8 mouse cellular contexts compared by ENCODE assay signal in the genomic region with DNA sequence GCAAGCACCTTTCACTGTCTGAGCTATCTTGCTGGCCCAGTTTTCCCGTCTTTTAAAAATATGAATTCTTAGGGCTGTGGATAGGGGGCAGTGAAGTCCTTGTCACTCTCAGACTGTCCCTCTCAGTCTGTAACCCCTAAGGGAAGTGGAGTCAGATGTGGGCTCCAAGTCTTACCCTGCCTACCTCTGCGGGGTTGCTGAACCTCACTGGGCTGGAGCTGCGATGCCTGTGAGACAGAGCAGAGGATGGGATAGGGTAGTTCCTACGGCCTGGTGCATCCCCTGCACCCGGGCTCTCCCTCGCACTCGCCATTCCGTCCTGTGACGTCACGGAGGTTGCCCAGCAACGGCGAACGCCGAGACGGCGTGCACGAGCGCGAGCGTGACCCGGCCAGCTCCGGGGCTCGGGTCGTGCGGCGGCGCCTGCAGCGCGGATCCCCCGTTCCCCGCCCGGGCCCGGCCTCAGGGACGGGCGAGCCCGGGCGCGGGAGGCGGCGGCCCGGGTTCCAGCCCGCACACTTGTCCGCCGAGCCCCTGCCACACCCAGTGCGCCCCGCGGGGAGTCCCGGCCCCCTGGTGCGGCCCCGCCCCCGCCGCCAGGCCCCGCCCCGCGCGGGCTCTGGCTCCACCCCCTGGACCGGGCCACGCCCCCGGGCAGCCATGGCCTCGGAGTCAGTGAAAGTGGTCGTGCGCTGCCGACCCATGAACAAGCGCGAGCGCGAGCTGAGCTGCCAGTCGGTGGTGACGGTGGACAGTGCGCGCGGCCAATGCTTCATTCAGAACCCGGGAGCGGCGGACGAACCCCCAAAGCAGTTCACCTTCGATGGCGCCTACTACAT. TPM values are rescaled to one million over a fixed set of nuclear protein-coding genes. Genes with fewer than 3 reads are reported as not detected.
DNase-seq lines count a peak whose midpoint lies in the region; ATAC-seq and TF ChIP-seq lines count a peak whose summit lies in the region.

No protein-coding gene starts in this region.

- no peaks in the 10 kb centered on the region for H3K36me3 ChIP-seq in C2C12 (ENCODE audit: control insufficient read depth, insufficient read depth)
- no peaks in the 10 kb centered on the region for H3K36me3 ChIP-seq in erythroblast, embryonic 14.5 days (ENCODE audit: control insufficient read depth)
- no peaks in the 10 kb centered on the region for H3K36me3 ChIP-seq in heart, embryonic 14.5 days (ENCODE audit: control insufficient read depth, insufficient read depth, low read length)
- no peaks in the 10 kb centered on the region for H3K36me3 ChIP-seq in liver, embryonic 13.5 days
- H3K36me3 ChIP-seq in stomach, embryonic 14.5 days (ENCODE audit: control insufficient read depth, insufficient read depth, low read length): no peaks in the 10 kb centered on the region

- under 1% methylated on average over 78 of the region's 78 CpGs for WGBS in heart, embryonic 14.5 days
- WGBS in liver, embryonic 13.5 days (ENCODE audit: insufficient replicate concordance): under 1% methylated on average over 76 of the region's 78 CpGs
- under 1% methylated on average over 75 of the region's 78 CpGs for WGBS in stomach, embryonic 14.5 days

- DNase-seq in brain, embryonic 14.5 days (ENCODE audit: low read depth): peak; percentile 84
- peak; percentile 95 for DNase-seq in kidney, postnatal 10 days
- peak; percentile 75 for DNase-seq in liver, embryonic 13.5 days
- peak; percentile 89 to 92 for DNase-seq in natural killer cell, adult 2 months (ENCODE audit: low spot score in 2 of 2)

- no peaks in the 10 kb centered on the region for H3K79me2 ChIP-seq in C2C12 (ENCODE audit: control insufficient read depth, insufficient read depth)

- no peak overlapping the region for H3K27ac ChIP-seq in heart, embryonic 14.5 days (replicated peaks in 1 of 2; ENCODE audit: control insufficient read depth in 1 of 2, insufficient read depth in 1 of 2, low read depth in 2 of 2, low read length in 2 of 2)
- H3K27ac ChIP-seq in liver, embryonic 13.5 days: no peak overlapping the region
- no peak overlapping the region for H3K27ac ChIP-seq in stomach, embryonic 14.5 days (ENCODE audit: low read length)

- no peaks in the 10 kb centered on the region for H3K27me3 ChIP-seq in C2C12 (ENCODE audit: control insufficient read depth, insufficient read depth, insufficient read length)
- H3K27me3 ChIP-seq in erythroblast, embryonic 14.5 days (ENCODE audit: control insufficient read depth): peaks cover 46% of the 10 kb centered on the region
- peaks cover 15% of the 10 kb centered on the region; the same call in 1 of the 2 replicates for H3K27me3 ChIP-seq in heart, embryonic 14.5 days (ENCODE audit: control insufficient read depth, insufficient read depth, low read length)
- peaks cover 42% of the 10 kb centered on the region for H3K27me3 ChIP-seq in liver, embryonic 13.5 days
- H3K27me3 ChIP-seq in stomach, embryonic 14.5 days (ENCODE audit: control insufficient read depth, insufficient read depth, low read length): no peaks in the 10 kb centered on the region; the same call in 1 of the 2 replicates

- peaks cover 17% of the 10 kb centered on the region for H3K4me1 ChIP-seq in erythroblast, embryonic 14.5 days (ENCODE audit: control insufficient read depth)
- H3K4me1 ChIP-seq in heart, embryonic 14.5 days (ENCODE audit: control insufficient read depth in 2 of 2, insufficient read depth in 2 of 2, low read length in 2 of 2): peaks cover 0 to 3% of the 10 kb centered on the region in 2 experiments; a peak in 1 of 4 replicates
- H3K4me1 ChIP-seq in liver, embryonic 13.5 days (replicated peaks): peaks cover 16% of the 10 kb centered on the region
- H3K4me1 ChIP-seq in stomach, embryonic 14.5 days (ENCODE audit: control insufficient read depth, insufficient read depth, low read length): 0 out of 2 replicates have a peak, but pooled peaks cover 4% of the 10 kb centered on the region

- no peak for TF ChIP-seq CTCF in C2C12 (IDR thresholded peaks at IDR 0.05; ENCODE audit: control insufficient read depth, insufficient read depth, insufficient read length)
- peak; percentile 37; the same call in 1 of the 2 replicates for TF ChIP-seq CTCF in brain, embryonic 14.5 days (IDR thresholded peaks at IDR 0.05; ENCODE audit: borderline replicate concordance, extremely low read depth, insufficient read depth, insufficient read length)

- peaks cover 2% of the 10 kb centered on the region for H3K9me3 ChIP-seq in erythroblast, embryonic 14.5 days (ENCODE audit: control insufficient read depth, low read length)
- no peaks in the 10 kb centered on the region for H3K9me3 ChIP-seq in heart, embryonic 14.5 days (ENCODE audit: control insufficient read depth, low read length)
- H3K9me3 ChIP-seq in liver, embryonic 13.5 days (replicated peaks): no peaks in the 10 kb centered on the region
- H3K9me3 ChIP-seq in stomach, embryonic 14.5 days (ENCODE audit: control insufficient read depth, low read depth, low read length): no peaks in the 10 kb centered on the region

- H3K79me3 ChIP-seq in C2C12 (ENCODE audit: low read depth): no peaks in the 10 kb centered on the region

- no peak for TF ChIP-seq POLR2A in brain, embryonic 14.5 days (IDR thresholded peaks at IDR 0.05; ENCODE audit: borderline replicate concordance, extremely low read depth, insufficient read depth, insufficient read length, poor library complexity, severe bottlenecking)

- H3K4me2 ChIP-seq in heart, embryonic 14.5 days (ENCODE audit: low read length): peak overlapping the region; percentile 85
- H3K4me2 ChIP-seq in liver, embryonic 13.5 days: peak overlapping the region; percentile 84
- peak overlapping the region; percentile 88 for H3K4me2 ChIP-seq in stomach, embryonic 14.5 days (replicated peaks; ENCODE audit: low read depth, low read length)

- ATAC-seq in heart, embryonic 14.5 days (ENCODE audit: insufficient number of reproducible peaks, insufficient read depth, low FRiP score, low read depth): peak; percentile 86
- peak; percentile 84 for ATAC-seq in liver, embryonic 13.5 days (ENCODE audit: low read depth)
- ATAC-seq in stomach, embryonic 14.5 days (ENCODE audit: insufficient number of reproducible peaks, insufficient read depth, low FRiP score, low read depth): peak; percentile 87

- H3K4me3 ChIP-seq in C2C12 (ENCODE audit: insufficient read depth, poor library complexity, severe bottlenecking): peak overlapping the region; percentile 36
- H3K4me3 ChIP-seq in erythroblast, embryonic 14.5 days (replicated peaks): peak overlapping the region; percentile 69
- H3K4me3 ChIP-seq in heart, embryonic 14.5 days (ENCODE audit: control insufficient read depth in 1 of 2, insufficient read depth in 1 of 2, low read depth in 1 of 2, low read length in 2 of 2): peak overlapping the region; percentile 65 to 76
- peak overlapping the region; percentile 70 for H3K4me3 ChIP-seq in liver, embryonic 13.5 days (replicated peaks)
- peak overlapping the region; percentile 55 for H3K4me3 ChIP-seq in stomach, embryonic 14.5 days (ENCODE audit: low read depth, low read length)

- peak overlapping the region; percentile 52; the same call in 1 of the 2 replicates for H3K9ac ChIP-seq in heart, embryonic 14.5 days (ENCODE audit: low read length)
- peak overlapping the region; percentile 62 for H3K9ac ChIP-seq in liver, embryonic 13.5 days
- peak overlapping the region; percentile 26; the same call in 1 of the 2 replicates for H3K9ac ChIP-seq in stomach, embryonic 14.5 days (replicated peaks; ENCODE audit: low read depth, low read length)

- peak overlapping the region; percentile 43 for H3ac ChIP-seq in C2C12 (ENCODE audit: control insufficient read depth, insufficient read length, low read depth)

TF ChIP-seq in C2C12, 6 proteins besides CTCF, POLR2A, EP300 and RAD21:
- no peak for TF ChIP-seq MYOD1 (IDR thresholded peaks at IDR 0.05; ENCODE audit: control insufficient read depth, insufficient read length, low read depth)
- TF ChIP-seq MYOG (IDR thresholded peaks at IDR 0.05; ENCODE audit: control insufficient read depth, extremely low read depth, insufficient read length): no peak
- no peak for TF ChIP-seq FOSL1 (IDR thresholded peaks at IDR 0.05; ENCODE audit: insufficient read depth, low read length, poor library complexity, severe bottlenecking)
- no peak for TF ChIP-seq MAX (IDR thresholded peaks at IDR 0.05)
- no peak for TF ChIP-seq CEBPB (IDR thresholded peaks at IDR 0.05; ENCODE audit: low read depth)
- no peak for TF ChIP-seq USF1 (IDR thresholded peaks at IDR 0.05; ENCODE audit: low read depth)

RNA-seq across cellular contexts. Expression of a gene that starts 11.8 kb away (rescaled TPM):
- 0.02 TPM for polyA plus RNA-seq in C2C12 (2012; fragmentation: generic; extraction: Trizol)
- polyA plus RNA-seq in brain, embryonic 14.5 days (2012; rRNA removed): 2.1 and 3.9 TPM in 2 replicates
- polyA plus RNA-seq in erythroblast, embryonic 14.5 days (2012): 0.02 and 0.05 TPM in 2 replicates
- polyA plus RNA-seq in heart, embryonic 14.5 days (2014; fragmentation: Nextera tagmentation; extraction: Ambion mirVana): 0.16 and 0.58 TPM in 2 replicates
- 0.23 and 0.32 TPM in 2 replicates for polyA plus RNA-seq in liver, embryonic 13.5 days (2015; fragmentation: Nextera tagmentation; extraction: Ambion mirVana)
- 0.98 and 1.5 TPM in 2 replicates for polyA plus RNA-seq in stomach, embryonic 14.5 days (2014; fragmentation: Nextera tagmentation; extraction: Ambion mirVana)

RNA-seq across cellular contexts. Expression of a gene that starts 11.9 kb away (rescaled TPM):
- polyA plus RNA-seq in C2C12 (2012; fragmentation: generic; extraction: Trizol): 0.15 TPM
- 19.3 and 22.5 TPM in 2 replicates for polyA plus RNA-seq in brain, embryonic 14.5 days (2012; rRNA removed)
- polyA plus RNA-seq in erythroblast, embryonic 14.5 days (2012): 0.19 and 0.24 TPM in 2 replicates
- polyA plus RNA-seq in heart, embryonic 14.5 days (2014; fragmentation: Nextera tagmentation; extraction: Ambion mirVana): 0.19 and 0.34 TPM in 2 replicates
- 0.64 and 0.65 TPM in 2 replicates for polyA plus RNA-seq in liver, embryonic 13.5 days (2015; fragmentation: Nextera tagmentation; extraction: Ambion mirVana)
- 0.41 and 0.48 TPM in 2 replicates for polyA plus RNA-seq in stomach, embryonic 14.5 days (2014; fragmentation: Nextera tagmentation; extraction: Ambion mirVana)

RNA-seq across cellular contexts. Expression of a gene that starts 42.5 kb away (rescaled TPM):
- 204 TPM for polyA plus RNA-seq in C2C12 (2012; fragmentation: generic; extraction: Trizol)
- 152 and 167 TPM in 2 replicates for polyA plus RNA-seq in brain, embryonic 14.5 days (2012; rRNA removed)
- 6.5 and 7.4 TPM in 2 replicates for polyA plus RNA-seq in erythroblast, embryonic 14.5 days (2012)
- 267 and 277 TPM in 2 replicates for polyA plus RNA-seq in heart, embryonic 14.5 days (2014; fragmentation: Nextera tagmentation; extraction: Ambion mirVana)
- 173 and 182 TPM in 2 replicates for polyA plus RNA-seq in liver, embryonic 13.5 days (2015; fragmentation: Nextera tagmentation; extraction: Ambion mirVana)
- 351 and 363 TPM in 2 replicates for polyA plus RNA-seq in stomach, embryonic 14.5 days (2014; fragmentation: Nextera tagmentation; extraction: Ambion mirVana)

RNA-seq across cellular contexts. Expression of a gene that starts 46.0 kb away (rescaled TPM):
- polyA plus RNA-seq in C2C12 (2012; fragmentation: generic; extraction: Trizol): 54.3 TPM
- 197 and 200 TPM in 2 replicates for polyA plus RNA-seq in brain, embryonic 14.5 days (2012; rRNA removed)
- polyA plus RNA-seq in erythroblast, embryonic 14.5 days (2012): 2.6 and 3.9 TPM in 2 replicates
- 103 and 108 TPM in 2 replicates for polyA plus RNA-seq in heart, embryonic 14.5 days (2014; fragmentation: Nextera tagmentation; extraction: Ambion mirVana)
- polyA plus RNA-seq in liver, embryonic 13.5 days (2015; fragmentation: Nextera tagmentation; extraction: Ambion mirVana): 43.5 and 50.9 TPM in 2 replicates
- 192 and 196 TPM in 2 replicates for polyA plus RNA-seq in stomach, embryonic 14.5 days (2014; fragmentation: Nextera tagmentation; extraction: Ambion mirVana)

Comparison
In these comparisons a context has a peak if more than half of its experiments do, and no peak if none do; other contexts are left out.
1. RNA of a gene that starts 11.9 kb away (polyA plus RNA-seq): 19.3 to 22.5 TPM in brain, embryonic 14.5 days; 0.64 to 0.65 TPM in liver, embryonic 13.5 days, 0.41 to 0.48 TPM in stomach, embryonic 14.5 days, 0.19 to 0.24 TPM in erythroblast, embryonic 14.5 days, 0.19 to 0.34 TPM in heart, embryonic 14.5 days and 0.15 TPM in C2C12 (single experiment); every median in the first group is over 10 times any median in the second.
2. RNA of a gene that starts 42.5 kb away (polyA plus RNA-seq): 351 to 363 TPM in stomach, embryonic 14.5 days, 267 to 277 TPM in heart, embryonic 14.5 days, 204 TPM in C2C12 (single experiment), 173 to 182 TPM in liver, embryonic 13.5 days and 152 to 167 TPM in brain, embryonic 14.5 days; 6.5 to 7.4 TPM in erythroblast, embryonic 14.5 days; every median in the first group is over 10 times any median in the second.
3. Peak in every context shown above with its lines, with median percentiles within 50 percentile points of each other: H3K4me3 ChIP-seq, DNase-seq, ATAC-seq, H3K4me2 ChIP-seq and H3K9ac ChIP-seq.